Mouse (Mus musculus): ENCODE measurements around the gene Usp39. TPM values are rescaled to one million over a fixed set of nuclear protein-coding genes. Genes with fewer than 3 reads are reported as not detected.
A peak's percentile ranks its signal among the peaks of the same experiment; 100 is the strongest.

Usp39 gene
- polyA plus RNA-seq, 1 experiment from 2014 or later, result 46.6 TPM

- Histone ChIP-seq H3K36me3 (ENCODE audit: control insufficient read depth, insufficient read depth, low read length) (peaks cover 29% of the 10 kb centered on the region; the same call in 1 of the 2 replicates), H3K4me3 (ENCODE audit: low read depth, low read length) (no peak overlapping the region), H3K4me1 (ENCODE audit: control insufficient read depth, insufficient read depth, low read length) (peaks cover 19% of the 10 kb centered on the region), H3K4me2 (ENCODE audit: low read depth, low read length) (no peak overlapping the region), H3K9me3 (ENCODE audit: control insufficient read depth, low read length) (no peaks in the 10 kb centered on the region), H3K27ac (replicated peaks; ENCODE audit: low read depth, low read length) (no peak overlapping the region), H3K27me3 (replicated peaks; ENCODE audit: control insufficient read depth, insufficient read depth, low read length) (no peaks in the 10 kb centered on the region), H3K9ac (ENCODE audit: low read depth, low read length) (no peak overlapping the region)
- no peak for ATAC-seq (ENCODE audit: low read depth)
- 66% methylated on average over 2 of the region's 2 CpGs for WGBS
- no peak for DNase-seq (ENCODE audit: low spot score)
Observed at GRCm38 (mm10) chr6:72359343-72359742, 14.4 kb upstream of the Usp39 start.

- Histone ChIP-seq H3K9me3 (ENCODE audit: control insufficient read depth, low read length) (no peaks in the 10 kb centered on the region), H3K9ac (ENCODE audit: low read depth, low read length) (no peak overlapping the region), H3K4me3 (ENCODE audit: low read depth, low read length) (no peak overlapping the region), H3K36me3 (ENCODE audit: control insufficient read depth, insufficient read depth, low read length) (peaks cover 29% of the 10 kb centered on the region; the same call in 1 of the 2 replicates), H3K4me2 (ENCODE audit: low read depth, low read length) (no peak overlapping the region), H3K27me3 (replicated peaks; ENCODE audit: control insufficient read depth, insufficient read depth, low read length) (no peaks in the 10 kb centered on the region), H3K4me1 (ENCODE audit: control insufficient read depth, insufficient read depth, low read length) (peaks cover 19% of the 10 kb centered on the region), H3K27ac (replicated peaks; ENCODE audit: low read depth, low read length) (no peak overlapping the region)
- no peak for ATAC-seq (ENCODE audit: low read depth)
- no peak for DNase-seq (ENCODE audit: low spot score)
- WGBS, result 95% methylated on average over 10 of the region's 10 CpGs
Observed at GRCm38 (mm10) chr6:72358086-72358764, 13.2 kb upstream of the Usp39 start.

GRCm38 (mm10) chr6:72357164-72358079, 12.4 kb upstream of the Usp39 start:
- no peak overlapping the region for H3K9ac ChIP-seq (ENCODE audit: low read depth, low read length)
- DNase-seq (ENCODE audit: low spot score), result peak; percentile 28
- H3K4me2 ChIP-seq (ENCODE audit: low read depth, low read length), result no peak overlapping the region
- H3K4me3 ChIP-seq (ENCODE audit: low read depth, low read length), result no peak overlapping the region
- H3K36me3 ChIP-seq (ENCODE audit: control insufficient read depth, insufficient read depth, low read length), result peaks cover 29% of the 10 kb centered on the region; the same call in 1 of the 2 replicates
- H3K9me3 ChIP-seq (ENCODE audit: control insufficient read depth, low read length), result no peaks in the 10 kb centered on the region
- no peak overlapping the region for H3K27ac ChIP-seq (replicated peaks; ENCODE audit: low read depth, low read length)
- WGBS, result 71% methylated on average over 5 of the region's 5 CpGs
- peaks cover 24% of the 10 kb centered on the region for H3K4me1 ChIP-seq (ENCODE audit: control insufficient read depth, insufficient read depth, low read length)
- ATAC-seq (ENCODE audit: low read depth), result no peak
- no peaks in the 10 kb centered on the region for H3K27me3 ChIP-seq (replicated peaks; ENCODE audit: control insufficient read depth, insufficient read depth, low read length)

- H3K27ac ChIP-seq (replicated peaks; ENCODE audit: low read depth, low read length), result no peak overlapping the region
- ATAC-seq (ENCODE audit: low read depth), result no peak
- H3K27me3 ChIP-seq (replicated peaks; ENCODE audit: control insufficient read depth, insufficient read depth, low read length), result no peaks in the 10 kb centered on the region
- no peak for DNase-seq (ENCODE audit: low spot score)
- peaks cover 20% of the 10 kb centered on the region for H3K4me1 ChIP-seq (ENCODE audit: control insufficient read depth, insufficient read depth, low read length)
- WGBS, result 38% methylated on average over 5 of the region's 8 CpGs
- H3K9me3 ChIP-seq (ENCODE audit: control insufficient read depth, low read length), result no peaks in the 10 kb centered on the region
- H3K9ac ChIP-seq (ENCODE audit: low read depth, low read length), result peak overlapping the region; percentile 76
- H3K36me3 ChIP-seq (ENCODE audit: control insufficient read depth, insufficient read depth, low read length), result peaks cover 35% of the 10 kb centered on the region
- H3K4me3 ChIP-seq (ENCODE audit: low read depth, low read length), result peak overlapping the region; percentile 65
- H3K4me2 ChIP-seq (ENCODE audit: low read depth, low read length), result peak overlapping the region; percentile 95
Observed at GRCm38 (mm10) chr6:72356001-72356532, 11.1 kb upstream of the Usp39 start.

- Histone ChIP-seq H3K4me1 (ENCODE audit: control insufficient read depth, insufficient read depth, low read length) (peaks cover 17% of the 10 kb centered on the region; the same call in 1 of the 2 replicates), H3K27ac (replicated peaks; ENCODE audit: low read depth, low read length) (no peak within 1 kb of the TSS; the same call in 1 of the 2 replicates)
- 0% methylated on average over 44 of the region's 71 CpGs for WGBS
Observed at GRCm38 (mm10) chr6:72355066-72355911, 10.3 kb upstream of the Usp39 start, which contains the start of gene Tmem150a. Gene Tmem150a (plus strand): TSS chr6:72355447.

GRCm38 (mm10) chr6:72354025-72354424, 9.0 kb upstream of the Usp39 start:
- no peaks in the 10 kb centered on the region for H3K27me3 ChIP-seq (replicated peaks; ENCODE audit: control insufficient read depth, insufficient read depth, low read length)
- no peak overlapping the region for H3K27ac ChIP-seq (replicated peaks; ENCODE audit: low read depth, low read length)
- H3K4me2 ChIP-seq (ENCODE audit: low read depth, low read length), result no peak overlapping the region
- DNase-seq (ENCODE audit: low spot score) (no peak), ATAC-seq (ENCODE audit: low read depth) (no peak)
- no peak overlapping the region for H3K9ac ChIP-seq (ENCODE audit: low read depth, low read length)
- 74% methylated on average over 1 of the region's 1 CpGs for WGBS
- peaks cover 38% of the 10 kb centered on the region for H3K36me3 ChIP-seq (ENCODE audit: control insufficient read depth, insufficient read depth, low read length)
- H3K4me1 ChIP-seq (ENCODE audit: control insufficient read depth, insufficient read depth, low read length), result peaks cover 17% of the 10 kb centered on the region; the same call in 1 of the 2 replicates
- H3K9me3 ChIP-seq (ENCODE audit: control insufficient read depth, low read length), result no peaks in the 10 kb centered on the region
- no peak overlapping the region for H3K4me3 ChIP-seq (ENCODE audit: low read depth, low read length)

More at GRCm38 (mm10) chr6:72355066-72355911, 10.3 kb upstream of the Usp39 start, which contains the start of gene Tmem150a:
- DNase-seq (ENCODE audit: low spot score) (peak; percentile 89), ATAC-seq (ENCODE audit: low read depth) (peak; percentile 92)
- Histone ChIP-seq H3K9ac (ENCODE audit: low read depth, low read length) (peak within 1 kb of the TSS; percentile 76), H3K36me3 (ENCODE audit: control insufficient read depth, insufficient read depth, low read length) (peaks cover 39% of the 10 kb centered on the region), H3K4me3 (ENCODE audit: low read depth, low read length) (peak within 1 kb of the TSS; percentile 65), H3K9me3 (ENCODE audit: control insufficient read depth, low read length) (no peaks in the 10 kb centered on the region), H3K27me3 (replicated peaks; ENCODE audit: control insufficient read depth, insufficient read depth, low read length) (no peaks in the 10 kb centered on the region), H3K4me2 (ENCODE audit: low read depth, low read length) (peak within 1 kb of the TSS; percentile 95)

GRCm38 (mm10) chr6:72352636-72353405, 7.8 kb upstream of the Usp39 start:
- ATAC-seq (ENCODE audit: low read depth) (no peak), DNase-seq (ENCODE audit: low spot score) (peak; percentile 77)
- Histone ChIP-seq H3K4me2 (ENCODE audit: low read depth, low read length) (no peak overlapping the region), H3K4me1 (ENCODE audit: control insufficient read depth, insufficient read depth, low read length) (peaks cover 26% of the 10 kb centered on the region), H3K36me3 (ENCODE audit: control insufficient read depth, insufficient read depth, low read length) (peaks cover 33% of the 10 kb centered on the region), H3K4me3 (ENCODE audit: low read depth, low read length) (no peak overlapping the region), H3K9me3 (ENCODE audit: control insufficient read depth, low read length) (no peaks in the 10 kb centered on the region), H3K27me3 (replicated peaks; ENCODE audit: control insufficient read depth, insufficient read depth, low read length) (no peaks in the 10 kb centered on the region), H3K9ac (ENCODE audit: low read depth, low read length) (no peak overlapping the region), H3K27ac (replicated peaks; ENCODE audit: low read depth, low read length) (no peak overlapping the region)
- WGBS, result 42% methylated on average over 5 of the region's 5 CpGs
